ENCODE assay signal across 12 mouse cellular contexts in genomic region chr8:70756476-70757040, GRCm38 (mm10). TPM values are rescaled to one million over a fixed set of nuclear protein-coding genes. Genes with fewer than 3 reads are reported as not detected.
DNase-seq lines count a peak whose midpoint lies in the region; ATAC-seq and TF ChIP-seq lines count a peak whose summit lies in the region.
"Had no signal": no experiment of that assay in that cellular context is flagged by ENCODE, and none has a peak within 500 bp of the region (broad histone marks: within the 10 kb centered on the region; RNA-seq: fewer than 3 reads in every experiment).

No protein-coding gene starts in this region.

- intact Hi-C loops in left cerebral cortex, postnatal 14 days (cut with DNase I), result loop anchor here (10.0 kb wide), 1 partner anchor 52 kb away; the partner anchor contains the start of gene Iqcn

- DNase-seq in adrenal gland, adult 8-10 months, result peak; percentile 16
- DNase-seq in adrenal gland, postnatal 4 days (ENCODE audit: low spot score in 2 of 2), result no peak
- DNase-seq in heart, adult 11 months, result peak; percentile 91
- peak; percentile 4 to 14 for DNase-seq in left cerebral cortex, postnatal 14 days (ENCODE audit: low spot score in 2 of 2)
- no peak for DNase-seq in left cerebral cortex, adult 11 months (ENCODE audit: low spot score)
- no peak for DNase-seq in layer of hippocampus, adult 2 months (ENCODE audit: low spot score in 2 of 2)
- no peak for DNase-seq in Muller cell, postnatal 12 days (ENCODE audit: inconsistent ontology term)
- DNase-seq: kidney, adult 2 months had no signal

- ATAC-seq in heart, embryonic 12.5 days (ENCODE audit: insufficient number of reproducible peaks, low FRiP score), result no peak
- ATAC-seq: midbrain, embryonic 16.5 days had no signal

- peaks cover 5% of the 10 kb centered on the region; the same call in 1 of the 2 replicates for H3K27me3 ChIP-seq in heart, embryonic 12.5 days (replicated peaks)

- H3K9me3 ChIP-seq in heart, embryonic 12.5 days (replicated peaks), result no peaks in the 10 kb centered on the region

- 93% methylated on average over 6 of the region's 6 CpGs for WGBS in heart, embryonic 12.5 days

- peaks cover 29% of the 10 kb centered on the region for H3K36me3 ChIP-seq in heart, embryonic 12.5 days

- no peak overlapping the region for H3K4me2 ChIP-seq in heart, embryonic 12.5 days

- peaks cover 47% of the 10 kb centered on the region for H3K4me1 ChIP-seq in heart, embryonic 12.5 days (replicated peaks)

- no peak for TF ChIP-seq CTCF in layer of hippocampus, adult 2 months (conservative IDR thresholded peaks at IDR 0.05)

- H3K4me3 ChIP-seq in heart, embryonic 12.5 days, result no peak overlapping the region
- H3K4me3 ChIP-seq in layer of hippocampus, adult 2 months, result peak overlapping the region; percentile 97; the same call in 1 of the 2 replicates

- no peak overlapping the region for H3K27ac ChIP-seq in heart, embryonic 12.5 days (ENCODE audit: poor library complexity, severe bottlenecking)
- peak overlapping the region; percentile 73; the same call in 1 of the 2 replicates for H3K27ac ChIP-seq in layer of hippocampus, adult 2 months

- no peak overlapping the region for H3K9ac ChIP-seq in heart, embryonic 12.5 days

RNA-seq across cellular contexts. Expression of gene Rab3a, which starts 2.1 kb away (rescaled TPM):
- total RNA-seq in adrenal gland, adult 8-10 months (2022), result 10 to 100 TPM; 59.6 to 90.1 (median 74.4) TPM
- total RNA-seq in adrenal gland, postnatal 4 days (2021), result 10 to 100 TPM; 58.9 to 59.7 TPM
- polyA plus RNA-seq in heart, embryonic 12.5 days (2016; fragmentation: Nextera tagmentation; extraction: Ambion mirVana), result 19.1 and 19.2 TPM in 2 replicates
- 100 to 1,000 TPM; 926 to 947 TPM for total RNA-seq in left cerebral cortex, postnatal 14 days (2021)
- 100 to 1,000 TPM; 775 to 798 TPM for total RNA-seq in layer of hippocampus, adult 2 months (2021)

RNA-seq across cellular contexts. Expression of gene Mpv17l2, which starts 4.2 kb away (rescaled TPM):
- 100 to 1,000 TPM; 106 to 166 (median 126) TPM for total RNA-seq in adrenal gland, adult 8-10 months (2022)
- total RNA-seq in adrenal gland, postnatal 4 days (2021), result 100 to 1,000 TPM in 1 of 2 experiments, 10 to 100 TPM in 1; 93.1 to 109 TPM
- 37.2 and 37.9 TPM in 2 replicates for polyA plus RNA-seq in heart, embryonic 12.5 days (2016; fragmentation: Nextera tagmentation; extraction: Ambion mirVana)
- 10 to 100 TPM; 36.3 to 36.5 TPM for total RNA-seq in left cerebral cortex, postnatal 14 days (2021)
- total RNA-seq in layer of hippocampus, adult 2 months (2021), result 10 to 100 TPM; 36.5 to 42.7 TPM

RNA-seq across cellular contexts. Expression of gene Pik3r2, which starts 20.0 kb away (rescaled TPM):
- total RNA-seq in adrenal gland, adult 8-10 months (2022), result 10 to 100 TPM; 44.0 to 73.8 (median 57.9) TPM
- total RNA-seq in adrenal gland, postnatal 4 days (2021), result 10 to 100 TPM; 72.0 to 78.8 TPM
- polyA plus RNA-seq in heart, embryonic 12.5 days (2016; fragmentation: Nextera tagmentation; extraction: Ambion mirVana), result 35.2 and 37.2 TPM in 2 replicates
- total RNA-seq in left cerebral cortex, postnatal 14 days (2021), result 100 to 1,000 TPM; 162 to 174 TPM
- 100 to 1,000 TPM; 160 to 169 TPM for total RNA-seq in layer of hippocampus, adult 2 months (2021)

RNA-seq across cellular contexts. Expression of gene Pde4c, which starts 33.0 kb away (rescaled TPM):
- total RNA-seq in adrenal gland, adult 8-10 months (2022), result under 1 TPM; 0.26 to 0.86 (median 0.30) TPM
- total RNA-seq in adrenal gland, postnatal 4 days (2021), result 1 to 10 TPM; 2.2 to 5.6 TPM
- polyA plus RNA-seq in heart, embryonic 12.5 days (2016; fragmentation: Nextera tagmentation; extraction: Ambion mirVana), result 0.05 and 0.09 TPM in 2 replicates
- total RNA-seq in left cerebral cortex, postnatal 14 days (2021), result 1 to 10 TPM; 1.0 to 1.7 TPM
- total RNA-seq in layer of hippocampus, adult 2 months (2021), result 1 to 10 TPM; 1.4 to 1.5 TPM

RNA-seq across cellular contexts. Expression of gene Gm3336, which starts 38.2 kb away (rescaled TPM):
- total RNA-seq in adrenal gland, adult 8-10 months (2022), result not detected
- total RNA-seq in adrenal gland, postnatal 4 days (2021), result not detected
- not detected in 2 replicates for polyA plus RNA-seq in heart, embryonic 12.5 days (2016; fragmentation: Nextera tagmentation; extraction: Ambion mirVana)
- not detected for total RNA-seq in left cerebral cortex, postnatal 14 days (2021)
- total RNA-seq in layer of hippocampus, adult 2 months (2021), result not detected
- total RNA-seq: heart, postnatal 25 days; left cerebral cortex, adult 8-10 months had no signal
- polyA plus RNA-seq: midbrain, embryonic 16.5 days had no signal

Comparison
In these comparisons a context has a peak if more than half of its experiments do, and no peak if none do; other contexts are left out.
1. DNase-seq: peak in adrenal gland, adult 8-10 months (single experiment), heart, adult 11 months (single experiment) and left cerebral cortex, postnatal 14 days (2 of 2); none in adrenal gland, postnatal 4 days (0 of 2), left cerebral cortex, adult 11 months (single experiment), layer of hippocampus, adult 2 months (0 of 2) and Muller cell, postnatal 12 days (single experiment).
2. RNA of gene Rab3a, which starts 2.1 kb away (total RNA-seq): 926 to 947 TPM in left cerebral cortex, postnatal 14 days and 775 to 798 TPM in layer of hippocampus, adult 2 months; 59.6 to 90.1 TPM in adrenal gland, adult 8-10 months and 58.9 to 59.7 TPM in adrenal gland, postnatal 4 days; every median in the first group is over 4 times any median in the second.